Mouse (Mus musculus) neural tube, embryonic 10.5 days (tissue): ENCODE measurements at regions not wholly inside any gene's neighbourhood (a gene's known extent, or its start where the extent isn't known, plus 50 kb on each side); places are given as distances from the start of the nearest gene placed in this dataset.

ENCODE experiments used
- DNase-seq: peaks from one replicate; pipeline ENCODE4 v3.0.0-alpha.2; 2017; ENCODE audit warnings: low spot score; ENCODE audit errors: extremely low spot score

DNA sequence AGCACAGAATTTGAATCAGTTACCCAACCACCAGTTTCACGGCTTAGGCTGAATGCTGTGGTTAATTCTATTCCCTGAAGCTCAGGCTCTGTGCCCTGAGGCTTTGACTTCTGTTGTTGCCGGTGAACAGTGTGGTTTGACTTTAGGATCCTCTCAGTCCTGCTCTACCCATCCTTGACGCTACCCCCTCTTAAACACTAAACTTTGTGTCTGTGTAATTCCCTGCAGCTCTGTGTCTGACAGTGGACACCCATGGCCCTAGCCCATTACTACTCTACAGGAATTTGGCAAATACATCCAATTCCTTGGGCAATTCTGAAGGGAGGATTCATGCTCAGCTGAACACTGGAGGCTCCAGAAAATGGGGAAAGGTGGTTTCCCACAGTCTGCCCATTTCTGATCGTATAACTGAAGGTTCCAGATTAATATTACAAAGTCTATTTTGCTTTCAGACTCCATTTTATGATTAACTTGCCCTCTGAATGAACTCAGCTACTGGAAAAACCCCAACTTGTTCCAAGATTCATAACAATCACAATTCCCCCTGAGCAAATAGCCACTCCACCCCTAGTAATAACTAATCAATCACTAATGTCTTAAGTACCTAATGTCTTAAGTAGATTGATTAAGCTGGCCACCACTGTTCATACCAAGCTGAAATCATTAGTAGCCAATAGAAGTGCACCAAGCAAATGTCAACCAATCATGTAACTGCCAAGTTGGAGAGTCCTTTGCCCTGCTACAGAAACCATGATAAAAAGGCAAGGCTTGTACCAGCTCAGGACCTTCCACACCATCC, 182.6 kb downstream of the Ice1 start:
- DNase-seq, result no peak

DNA sequence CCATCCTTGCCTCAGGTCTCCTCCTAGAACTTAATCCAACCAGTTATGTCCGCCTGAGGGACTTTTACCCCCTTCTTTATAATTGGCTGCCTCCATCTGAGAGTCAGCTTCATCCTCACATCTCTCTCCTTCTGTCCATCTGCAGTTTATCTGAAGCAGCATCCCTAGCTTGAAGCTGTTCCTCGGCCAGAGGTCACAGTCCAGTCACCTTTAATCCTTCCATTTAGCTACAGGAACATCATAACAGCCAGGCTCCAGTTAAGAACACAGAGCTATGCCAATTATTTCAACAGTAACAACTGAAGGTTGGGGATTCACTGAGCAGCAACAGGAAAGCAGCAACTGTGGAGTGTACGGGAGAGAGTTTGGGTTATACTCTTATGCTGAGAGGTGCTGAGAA, 179.0 kb downstream of the Ice1 start:
- DNase-seq, result no peak

DNA sequence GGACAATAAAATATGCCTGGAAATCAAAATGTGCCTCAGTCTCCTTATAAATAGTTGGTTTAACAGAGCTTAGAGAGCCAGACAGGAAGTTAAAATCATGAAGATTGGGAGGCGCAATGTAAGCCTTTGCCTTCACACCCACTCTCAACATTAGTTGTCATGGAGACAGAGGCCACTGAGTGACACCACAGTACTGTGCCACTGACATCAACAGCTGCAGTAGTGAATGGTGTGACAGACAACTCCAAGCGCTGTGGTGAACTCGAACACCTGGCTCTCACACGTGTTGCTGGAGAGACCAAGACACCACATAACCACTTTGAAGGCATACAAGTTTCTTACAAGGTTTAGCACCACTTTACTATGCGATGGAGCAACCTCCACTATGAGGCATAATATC, 172.4 kb downstream of the Ice1 start:
- DNase-seq, result no peak

DNA sequence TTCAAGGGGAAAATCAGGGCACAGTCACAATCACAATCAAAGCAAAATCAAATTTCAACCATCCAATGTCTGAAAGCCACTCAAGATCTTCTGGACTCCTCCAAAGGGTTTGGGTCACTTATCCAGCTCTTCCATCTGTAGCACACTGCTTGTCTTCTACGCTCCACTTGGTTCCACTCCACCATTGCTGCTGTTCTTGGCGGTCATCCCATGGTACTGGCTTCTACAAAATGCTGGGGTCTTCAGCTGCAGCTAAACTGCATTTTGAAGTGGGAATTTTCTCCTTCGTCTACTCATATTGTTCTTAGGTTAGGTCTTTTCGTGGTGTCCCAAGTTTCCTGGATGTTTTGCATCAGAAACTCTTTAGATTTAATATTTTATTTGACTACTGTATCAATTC, 162.7 kb downstream of the Ice1 start:
- DNase-seq, result no peak

DNA sequence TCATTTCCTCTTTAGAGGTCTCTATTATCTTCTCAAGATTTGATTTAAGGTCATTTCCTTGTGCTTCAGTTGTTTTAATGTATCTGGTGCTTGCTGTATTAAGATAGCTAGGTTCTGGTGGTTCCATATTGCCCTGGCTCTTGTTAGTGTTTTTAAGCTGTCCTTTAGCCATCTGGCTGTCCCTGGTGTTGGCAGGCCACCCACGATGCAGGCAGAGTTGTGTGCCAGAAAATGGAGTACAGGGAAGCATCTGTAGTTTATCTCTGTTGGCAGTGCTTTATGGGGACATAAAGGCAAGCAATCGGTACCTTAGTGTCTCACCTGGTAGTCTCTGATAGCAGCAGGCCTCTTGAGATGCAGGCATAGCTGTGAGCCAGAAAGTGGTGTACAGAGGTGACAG, 162.1 kb downstream of the Ice1 start:
- no peak for DNase-seq

DNA sequence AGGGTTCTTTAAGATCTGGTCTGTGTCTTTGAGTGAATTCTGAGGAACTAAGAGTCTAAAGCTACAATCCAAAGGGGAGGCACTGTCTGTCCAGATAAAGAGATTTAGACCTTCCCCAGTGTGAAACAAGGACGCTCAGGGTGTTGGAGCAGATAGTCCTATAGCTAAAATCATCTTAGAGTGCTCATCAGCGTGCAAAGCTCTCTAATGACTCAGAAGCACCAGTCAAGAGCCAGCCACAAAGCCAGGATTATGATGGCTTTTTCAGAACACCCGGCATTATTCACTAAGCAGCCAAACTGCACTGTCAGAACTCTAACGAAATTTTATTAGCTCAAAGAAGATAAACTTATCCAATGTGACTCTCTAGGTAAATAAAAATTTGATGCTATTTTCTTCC, 138.1 kb downstream of the Ice1 start:
- DNase-seq, result no peak
